Mouse (Mus musculus) MEL (cell line): Measurements from ENCODE around the gene Ddrgk1. TPM values are rescaled to one million over a fixed set of nuclear protein-coding genes. Genes with fewer than 3 reads are reported as not detected.

Experiments used
- DNase-seq: peaks from one replicate; pipeline ENCODE4 v3.0.0; 2011; ENCODE audit warnings: low read depth, low spot score
- H3K27ac ChIP-seq: 2 replicates; pipeline ENCODE4 v1.5.1; 2012; ENCODE audit warnings: low read depth, mild to moderate bottlenecking, control low read depth, low read length, moderate library complexity; ENCODE audit not compliant: control insufficient read depth
- H3K27me3 ChIP-seq, 2 experiments: fragments of 150-350 bp in 1 of 2; sonication (generic) in 1 of 2; 2 replicates each; pipeline ENCODE4 v1.6.1; 2012; ENCODE audit warnings: low read length in 2 of 2, mild to moderate bottlenecking in 2 of 2, improper control_type of control experiment in 1 of 2, moderate library complexity in 1 of 2; ENCODE audit not compliant: insufficient read depth in 2 of 2, control insufficient read depth in 1 of 2
- H3K36me3 ChIP-seq, 2 experiments: 2 replicates each; pipeline ENCODE4 v1.6.1; 2012 to 2014; ENCODE audit warnings: low read length in 2 of 2, improper control_type of control experiment in 1 of 2, inconsistent platforms in 1 of 2, mild to moderate bottlenecking in 1 of 2; ENCODE audit not compliant: insufficient read depth in 2 of 2, control insufficient read depth in 1 of 2
- H3K4me1 ChIP-seq, 2 experiments: fragments of 150-350 bp in 1 of 2; sonication (generic) in 1 of 2; 2 replicates each; pipeline ENCODE4 v1.6.1; 2012; ENCODE audit warnings: low read length in 2 of 2, improper control_type of control experiment in 1 of 2, mild to moderate bottlenecking in 1 of 2; ENCODE audit not compliant: insufficient read depth in 2 of 2, control insufficient read depth in 1 of 2
- H3K4me3 ChIP-seq, 2 experiments: fragments of 150-350 bp in 1 of 2; sonication (generic) in 1 of 2; 2 replicates each; pipeline ENCODE4 v1.5.1; 2012; ENCODE audit warnings: low read depth in 2 of 2, low read length in 2 of 2, mild to moderate bottlenecking in 2 of 2, moderate library complexity in 2 of 2, control low read depth in 1 of 2, improper control_type of control experiment in 1 of 2; ENCODE audit not compliant: control insufficient read depth in 1 of 2, insufficient read depth in 1 of 2
- H3K79me2 ChIP-seq: 2 replicates; pipeline ENCODE4 v1.6.1; 2012; ENCODE audit warnings: mild to moderate bottlenecking, low read length, moderate library complexity; ENCODE audit not compliant: control insufficient read depth, poor library complexity, insufficient read depth
- H3K9ac ChIP-seq: 2 replicates; pipeline ENCODE4 v1.6.1; 2012; ENCODE audit warnings: low read depth, mild to moderate bottlenecking, control low read depth, low read length, moderate library complexity; ENCODE audit not compliant: control insufficient read depth, poor library complexity, severe bottlenecking
- H3K9me3 ChIP-seq: fragments of 150-350 bp; sonication (generic); replicated peaks from 2 replicates; pipeline ENCODE4 v1.6.1; 2012; ENCODE audit warnings: mild to moderate bottlenecking, low read length, improper control_type of control experiment, moderate library complexity; ENCODE audit not compliant: insufficient read depth
- CHD1 ChIP-seq: IDR thresholded peaks from 2 replicates; pipeline ENCODE4 v1.6.1; 2012; ENCODE audit warnings: low read depth, mild to moderate bottlenecking, inconsistent platforms, low read length, improper control_type of control experiment
- CHD2 ChIP-seq: IDR thresholded peaks from 2 replicates; pipeline ENCODE4 v1.6.1; 2011; ENCODE audit warnings: low read length, improper control_type of control experiment
- GABPA ChIP-seq: IDR thresholded peaks from 2 replicates; pipeline ENCODE4 v1.6.1; 2012; ENCODE audit warnings: low read depth, mild to moderate bottlenecking, inconsistent platforms, low read length, improper control_type of control experiment, moderate library complexity
- GATA1 ChIP-seq: IDR thresholded peaks from 2 replicates; pipeline ENCODE4 v1.6.1; 2011; ENCODE audit warnings: low read depth, low read length, improper control_type of control experiment
- KAT2A ChIP-seq: conservative IDR thresholded peaks from 2 replicates; pipeline ENCODE4 v1.6.1; 2012; ENCODE audit warnings: low read depth, low read length, improper control_type of control experiment, inconsistent platforms
- MAX ChIP-seq: IDR thresholded peaks from 2 replicates; pipeline ENCODE4 v1.6.1; 2011; ENCODE audit warnings: low read length, improper control_type of control experiment
- MAZ ChIP-seq: IDR thresholded peaks from 2 replicates; pipeline ENCODE4 v1.6.1; 2012; ENCODE audit warnings: low read depth, mild to moderate bottlenecking, inconsistent platforms, low read length, improper control_type of control experiment
- MYB ChIP-seq: IDR thresholded peaks from 2 replicates; pipeline ENCODE4 v1.6.1; 2011; ENCODE audit warnings: mild to moderate bottlenecking, low read depth, low read length, improper control_type of control experiment
- NELFE ChIP-seq: IDR thresholded peaks from 2 replicates; pipeline ENCODE4 v1.6.1; 2011; ENCODE audit warnings: low read depth, low read length, improper control_type of control experiment
- POLR2A ChIP-seq, 2 experiments: IDR thresholded peaks; 2 replicates each; pipeline ENCODE4 v1.6.1; 2011 to 2012; ENCODE audit warnings: low read length in 2 of 2, mild to moderate bottlenecking in 2 of 2, control low read depth in 1 of 2, improper control_type of control experiment in 1 of 2, low read depth in 1 of 2, moderate library complexity in 1 of 2; ENCODE audit not compliant: control insufficient read depth in 1 of 2, insufficient read depth in 1 of 2, poor library complexity in 1 of 2
- POLR2AphosphoS5 ChIP-seq: IDR thresholded peaks from 2 replicates; pipeline ENCODE4 v1.6.1; 2012; ENCODE audit warnings: low read depth, borderline replicate concordance, mild to moderate bottlenecking, inconsistent platforms, low read length, moderate library complexity, mixed read lengths
- RAD21 ChIP-seq: IDR thresholded peaks from 2 replicates; pipeline ENCODE4 v1.6.1; 2011; ENCODE audit warnings: mild to moderate bottlenecking, low read depth, low read length, improper control_type of control experiment
- SIN3A ChIP-seq: IDR thresholded peaks from 2 replicates; pipeline ENCODE4 v1.6.1; 2012; ENCODE audit warnings: low read length, improper control_type of control experiment, inconsistent platforms
- TAL1 ChIP-seq: IDR thresholded peaks from 2 replicates; pipeline ENCODE4 v1.6.1; 2012; ENCODE audit warnings: mild to moderate bottlenecking, inconsistent platforms, low read length, moderate library complexity, mixed read lengths
- USF1 ChIP-seq: IDR thresholded peaks from 2 replicates; pipeline ENCODE4 v1.6.1; 2014; ENCODE audit warnings: low read depth, mild to moderate bottlenecking, inconsistent platforms, low read length, improper control_type of control experiment, moderate library complexity
- ZC3H11A ChIP-seq: IDR thresholded peaks from 2 replicates; pipeline ENCODE4 v1.6.1; 2012; ENCODE audit warnings: low read depth, mild to moderate bottlenecking, inconsistent platforms, low read length, improper control_type of control experiment
- ZNF384 ChIP-seq: IDR thresholded peaks from 2 replicates; pipeline ENCODE4 v1.6.1; 2012; ENCODE audit warnings: low read depth, mild to moderate bottlenecking, inconsistent platforms, low read length, improper control_type of control experiment
- polyA plus RNA-seq, 2 experiments: library from polyadenylated mRNA; stranded (reverse) in 1 of 2; unstranded in 1 of 2; fragments of >175 nt in 1 of 2; fragments of >200 nt in 1 of 2; gene quantifications; 2 replicates each; pipeline versions ENCODE4 v1.2.1 to v1.2.4; 2012; ENCODE audit warnings: low replicate concordance in 2 of 2, low read depth in 1 of 2; ENCODE audit not compliant: insufficient read length in 2 of 2, insufficient read depth in 1 of 2, missing spikeins in 1 of 2
- total RNA-seq: library from RNA; depleted of rRNA; stranded (reverse); fragments of 300-350 nt; gene quantifications from 2 replicates; pipeline ENCODE4 v1.2.3, GENCODE M21; 2012

Gene Ddrgk1
- total and polyA plus RNA-seq, 3 experiments = 52.7 to 73.6 TPM; not detected in 1

DNA sequence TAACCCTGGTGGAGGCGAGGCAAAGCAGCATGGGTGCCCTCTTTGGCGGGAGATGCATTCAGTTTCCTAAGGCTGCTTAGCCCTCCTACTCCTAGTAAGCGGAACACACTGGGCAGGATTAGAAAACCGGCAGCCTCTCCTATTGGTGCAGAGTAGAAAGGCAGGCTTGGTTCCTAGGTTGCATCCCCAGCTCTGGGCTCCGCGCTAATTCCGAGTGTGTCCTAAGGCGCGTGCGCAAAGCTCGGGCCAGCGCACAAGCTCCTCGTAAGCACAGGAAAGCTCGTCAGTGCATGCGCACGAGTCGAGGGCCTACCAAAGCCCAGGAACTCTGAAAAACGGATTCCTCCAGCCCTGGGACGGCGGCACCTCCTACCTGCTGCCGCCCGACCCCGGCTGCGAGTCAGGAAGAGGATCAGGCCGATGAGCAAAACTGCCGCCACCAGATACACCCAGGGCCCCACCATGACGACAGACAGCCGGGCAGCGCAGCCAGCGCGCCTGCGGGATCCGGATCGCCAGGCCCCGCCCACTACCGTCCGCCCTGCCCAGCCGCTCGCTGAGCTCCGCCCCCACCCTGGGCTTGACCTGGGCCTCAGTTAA lies at the start of gene Ddrgk1 (continued):
- no peak for TF ChIP-seq RAD21
- no peak for TF ChIP-seq MYB
- no peak for TF ChIP-seq CHD2
- peak; percentile 76; the same call in 1 of the 2 replicates for TF ChIP-seq SIN3A
- TF ChIP-seq, all 39 proteins: peak for 15

DNA sequence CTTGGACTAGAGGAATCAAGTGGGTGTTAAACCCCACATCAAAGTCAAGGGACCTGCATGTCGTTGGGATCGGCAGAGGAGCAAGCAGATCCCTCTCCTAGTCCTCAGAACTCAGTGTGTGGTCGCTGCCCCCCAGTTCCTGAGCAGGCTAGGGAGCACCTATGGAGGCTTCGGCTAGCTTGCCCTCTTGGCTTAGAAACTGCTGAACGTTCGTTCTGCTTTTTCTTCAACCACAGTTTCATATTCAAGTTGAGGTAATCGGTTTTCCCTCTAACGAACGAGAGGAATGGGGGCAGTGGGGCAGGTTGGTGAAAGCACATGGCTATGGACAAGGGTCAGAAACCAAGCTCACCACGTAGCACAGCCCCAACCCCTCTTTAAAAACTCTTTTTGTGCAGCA lies 42.6 kb upstream of the Ddrgk1 start:
- Histone ChIP-seq H3K4me3 (no peak overlapping the region), H3K27ac (no peak overlapping the region), H3K9me3 (no peaks in the 10 kb centered on the region), H3K9ac (no peak overlapping the region), H3K36me3 (peaks cover 0 to 4% of the 10 kb centered on the region in 2 experiments; a peak in 2 of 4 replicates), H3K4me1 (peaks cover 0 to 7% of the 10 kb centered on the region in 2 experiments; a peak in 1 of 4 replicates), H3K27me3 (no peaks in the 10 kb centered on the region), H3K79me2 (no peaks in the 10 kb centered on the region)
- DNase-seq = no peak
- no peak for TF ChIP-seq POLR2AphosphoS5
- TF ChIP-seq NELFE = no peak
- TF ChIP-seq, all 39 proteins: peak for 0

- no peaks in the 10 kb centered on the region for H3K9me3 ChIP-seq
- H3K27me3 ChIP-seq = no peaks in the 10 kb centered on the region
- peaks cover 0 to 7% of the 10 kb centered on the region in 2 experiments; a peak in 1 of 4 replicates for H3K4me1 ChIP-seq
- H3K36me3 ChIP-seq = peaks cover 0 to 4% of the 10 kb centered on the region in 2 experiments; a peak in 2 of 4 replicates
- TF ChIP-seq MAZ (no peak), ZC3H11A (no peak), MAX (no peak), GABPA (no peak), GATA1 (no peak), TAL1 (no peak), KAT2A (no peak), USF1 (no peak), POLR2A (IDR thresholded peaks at IDR 0.05; ENCODE audit: control insufficient read depth in 1 of 2, insufficient read depth in 1 of 2, low read depth in 1 of 2, low read length in 2 of 2, poor library complexity in 1 of 2) (no peak), ZNF384 (no peak), CHD1 (no peak)
- no peak for DNase-seq
- H3K4me3 ChIP-seq = no peak overlapping the region
- no peak overlapping the region for H3K27ac ChIP-seq
- H3K9ac ChIP-seq = no peak overlapping the region
- H3K79me2 ChIP-seq = no peaks in the 10 kb centered on the region
These were observed 42.1 kb upstream of the Ddrgk1 start for GRCm38 (mm10) chr2:130706602-130707001.
